Mouse (Mus musculus) limb, embryonic 10.5 days (tissue): ENCODE measurements around the gene Aqp1. TPM values are rescaled to one million over a fixed set of nuclear protein-coding genes. Genes with fewer than 3 reads are reported as not detected.

ENCODE experiments used
- DNase-seq: peaks from one replicate; pipeline ENCODE4 v3.0.0-alpha.2; 2017; ENCODE audit warnings: low spot score
- H3K27ac ChIP-seq: fragments of 300-500 bp; sonication (generic); 2 replicates; pipeline ENCODE4 v1.5.1; 2016; ENCODE audit warnings: mild to moderate bottlenecking
- H3K27me3 ChIP-seq: fragments of 300-500 bp; sonication (generic); 2 replicates; pipeline ENCODE4 v1.6.1; 2016; ENCODE audit warnings: low read depth, mild to moderate bottlenecking; ENCODE audit not compliant: poor library complexity, severe bottlenecking
- H3K36me3 ChIP-seq: fragments of 300-500 bp; sonication (generic); 2 replicates; pipeline ENCODE4 v1.6.1; 2016; ENCODE audit warnings: mild to moderate bottlenecking, moderate library complexity
- H3K4me1 ChIP-seq: fragments of 300-500 bp; sonication (generic); 2 replicates; pipeline ENCODE4 v1.6.1; 2016
- H3K4me3 ChIP-seq: fragments of 300-500 bp; sonication (generic); 2 replicates; pipeline ENCODE4 v1.5.1; 2016; ENCODE audit warnings: mild to moderate bottlenecking, moderate library complexity
- H3K9me3 ChIP-seq: fragments of 300-500 bp; sonication (generic); replicated peaks from 2 replicates; pipeline ENCODE4 v1.6.1; 2016; ENCODE audit warnings: mild to moderate bottlenecking
- WGBS: fragments of 180-500 bp; shearing (Covaris S2); methylation state at CpG from one replicate; pipeline ENCODE4 v1.1.7; 2016; 5-methylcytosine and 5-hydroxymethylcytosine counted together
- polyA plus RNA-seq: library from polyadenylated mRNA; unstranded; fragments of >200 nt; fragmentation: Nextera tagmentation; extraction: Ambion mirVana; gene quantifications from 2 replicates; pipeline ENCODE4 v1.2.1, GENCODE M21; 2016

Aqp1 gene
- polyA plus RNA-seq, 1 experiment from 2014 or later, result 1.1 TPM

GRCm38 (mm10) chr6:55377461-55377860 lies 41.2 kb downstream of the Aqp1 start:
- Histone ChIP-seq H3K36me3 (no peaks in the 10 kb centered on the region), H3K4me1 (peaks cover 7% of the 10 kb centered on the region), H3K27me3 (no peaks in the 10 kb centered on the region), H3K27ac (no peak overlapping the region), H3K4me3 (no peak overlapping the region), H3K9me3 (no peaks in the 10 kb centered on the region)
- 89% methylated on average over 4 of the region's 4 CpGs for WGBS
- no peak for DNase-seq

GRCm38 (mm10) chr6:55379641-55380335 lies 43.6 kb downstream of the Aqp1 start:
- DNase-seq, result no peak
- H3K27ac ChIP-seq, result no peak overlapping the region
- H3K27me3 ChIP-seq, result no peaks in the 10 kb centered on the region
- peaks cover 7% of the 10 kb centered on the region for H3K4me1 ChIP-seq
- H3K4me3 ChIP-seq, result no peak overlapping the region
- WGBS, result 38% methylated on average over 3 of the region's 3 CpGs
- no peaks in the 10 kb centered on the region for H3K36me3 ChIP-seq
- H3K9me3 ChIP-seq, result no peaks in the 10 kb centered on the region

GRCm38 (mm10) chr6:55381966-55382365 lies 45.7 kb downstream of the Aqp1 start:
- DNase-seq, result no peak
- no peaks in the 10 kb centered on the region for H3K36me3 ChIP-seq
- no peaks in the 10 kb centered on the region for H3K9me3 ChIP-seq
- H3K4me1 ChIP-seq, result peaks cover 7% of the 10 kb centered on the region
- WGBS, result 84% methylated on average over 4 of the region's 4 CpGs
- H3K27me3 ChIP-seq, result no peaks in the 10 kb centered on the region
- H3K4me3 ChIP-seq, result no peak overlapping the region
- no peak overlapping the region for H3K27ac ChIP-seq

GRCm38 (mm10) chr6:55383897-55384296 lies 47.7 kb downstream of the Aqp1 start:
- peak; percentile 78 for DNase-seq
- Histone ChIP-seq H3K4me1 (peaks cover 11% of the 10 kb centered on the region), H3K9me3 (no peaks in the 10 kb centered on the region), H3K27ac (no peak overlapping the region), H3K36me3 (no peaks in the 10 kb centered on the region), H3K4me3 (no peak overlapping the region), H3K27me3 (no peaks in the 10 kb centered on the region)
- 16% methylated on average over 1 of the region's 1 CpGs for WGBS

GRCm38 (mm10) chr6:55384356-55384951 lies 48.2 kb downstream of the Aqp1 start:
- WGBS, result 77% methylated on average over 5 of the region's 5 CpGs
- peaks cover 13% of the 10 kb centered on the region for H3K4me1 ChIP-seq
- no peaks in the 10 kb centered on the region for H3K9me3 ChIP-seq
- H3K27me3 ChIP-seq, result no peaks in the 10 kb centered on the region
- no peak for DNase-seq
- H3K27ac ChIP-seq, result no peak overlapping the region
- no peaks in the 10 kb centered on the region for H3K36me3 ChIP-seq
- no peak overlapping the region for H3K4me3 ChIP-seq

GRCm38 (mm10) chr6:55388546-55389169 lies 52.4 kb downstream of the Aqp1 start:
- no peak overlapping the region for H3K4me3 ChIP-seq
- WGBS, result 49% methylated on average over 12 of the region's 12 CpGs
- peaks cover 4% of the 10 kb centered on the region; the same call in 1 of the 2 replicates for H3K27me3 ChIP-seq
- H3K9me3 ChIP-seq, result no peaks in the 10 kb centered on the region
- H3K36me3 ChIP-seq, result no peaks in the 10 kb centered on the region
- H3K27ac ChIP-seq, result no peak overlapping the region
- H3K4me1 ChIP-seq, result peaks cover 24% of the 10 kb centered on the region
- DNase-seq, result no peak

GRCm38 (mm10) chr6:55389321-55389720 lies 53.1 kb downstream of the Aqp1 start:
- H3K27ac ChIP-seq, result no peak overlapping the region
- no peak for DNase-seq
- H3K27me3 ChIP-seq, result peaks cover 4% of the 10 kb centered on the region; the same call in 1 of the 2 replicates
- no peaks in the 10 kb centered on the region for H3K36me3 ChIP-seq
- no peak overlapping the region for H3K4me3 ChIP-seq
- WGBS, result 69% methylated on average over 5 of the region's 5 CpGs
- H3K4me1 ChIP-seq, result peaks cover 24% of the 10 kb centered on the region
- H3K9me3 ChIP-seq, result no peaks in the 10 kb centered on the region

GRCm38 (mm10) chr6:55391814-55392213 lies 55.6 kb downstream of the Aqp1 start:
- Histone ChIP-seq H3K27me3 (peaks cover 12% of the 10 kb centered on the region; the same call in 1 of the 2 replicates), H3K4me3 (no peak overlapping the region), H3K36me3 (no peaks in the 10 kb centered on the region), H3K4me1 (peaks cover 33% of the 10 kb centered on the region), H3K9me3 (no peaks in the 10 kb centered on the region), H3K27ac (no peak overlapping the region)
- peak; percentile 49 for DNase-seq
- WGBS, result 20% methylated on average over 4 of the region's 4 CpGs

GRCm38 (mm10) chr6:55392453-55392852 lies 56.2 kb downstream of the Aqp1 start:
- H3K27ac ChIP-seq, result no peak overlapping the region

GRCm38 (mm10) chr6:55394854-55395253 lies 58.6 kb downstream of the Aqp1 start:
- DNase-seq, result no peak
- 88% methylated on average over 10 of the region's 10 CpGs for WGBS
- Histone ChIP-seq H3K4me3 (no peak overlapping the region), H3K36me3 (no peaks in the 10 kb centered on the region), H3K27me3 (peaks cover 13% of the 10 kb centered on the region), H3K27ac (no peak overlapping the region), H3K9me3 (no peaks in the 10 kb centered on the region), H3K4me1 (peaks cover 32% of the 10 kb centered on the region)

More at GRCm38 (mm10) chr6:55392453-55392852, 56.2 kb downstream of the Aqp1 start:
- WGBS, result 16% methylated on average over 4 of the region's 4 CpGs
- peak; percentile 86 for DNase-seq
- peaks cover 12% of the 10 kb centered on the region; the same call in 1 of the 2 replicates for H3K27me3 ChIP-seq
- no peaks in the 10 kb centered on the region for H3K9me3 ChIP-seq
- no peaks in the 10 kb centered on the region for H3K36me3 ChIP-seq
- H3K4me1 ChIP-seq, result peaks cover 33% of the 10 kb centered on the region
- no peak overlapping the region for H3K4me3 ChIP-seq

GRCm38 (mm10) chr6:55396176-55396575 lies 59.9 kb downstream of the Aqp1 start:
- 52% methylated on average over 3 of the region's 3 CpGs for WGBS
- no peaks in the 10 kb centered on the region for H3K9me3 ChIP-seq
- H3K36me3 ChIP-seq, result no peaks in the 10 kb centered on the region
- no peak for DNase-seq
- no peak overlapping the region for H3K4me3 ChIP-seq
- no peak overlapping the region for H3K27ac ChIP-seq
- peaks cover 31% of the 10 kb centered on the region for H3K4me1 ChIP-seq
- peaks cover 12% of the 10 kb centered on the region for H3K27me3 ChIP-seq

GRCm38 (mm10) chr6:55396622-55397041 lies 60.4 kb downstream of the Aqp1 start:
- Histone ChIP-seq H3K9me3 (no peaks in the 10 kb centered on the region), H3K36me3 (no peaks in the 10 kb centered on the region), H3K4me3 (no peak overlapping the region), H3K4me1 (peaks cover 26% of the 10 kb centered on the region), H3K27me3 (peaks cover 12% of the 10 kb centered on the region), H3K27ac (no peak overlapping the region)
- DNase-seq, result no peak
- 85% methylated on average over 11 of the region's 11 CpGs for WGBS
